Mouse (Mus musculus): ENCODE measurements around the gene Agbl5.

Gene Agbl5

GRCm38 (mm10) chr5:30950922-30951321 is 62.4 kb downstream of the Agbl5 start:
- no peak for DNase-seq (ENCODE audit: low spot score in 2 of 2)

GRCm38 (mm10) chr5:30951706-30952105 is 63.2 kb downstream of the Agbl5 start:
- DNase-seq (ENCODE audit: low spot score in 2 of 2), result no peak

GRCm38 (mm10) chr5:30952551-30952950 is 64.1 kb downstream of the Agbl5 start:
- no peak for DNase-seq (ENCODE audit: low spot score in 2 of 2)

- DNase-seq (ENCODE audit: low spot score in 2 of 2), result no peak
Observed at GRCm38 (mm10) chr5:30954065-30954464, 65.6 kb downstream of the Agbl5 start.

GRCm38 (mm10) chr5:30954556-30954955 is 66.1 kb downstream of the Agbl5 start:
- no peak for DNase-seq (ENCODE audit: low spot score in 2 of 2)

GRCm38 (mm10) chr5:30955751-30956150 is 67.3 kb downstream of the Agbl5 start:
- DNase-seq (ENCODE audit: low spot score in 2 of 2), result no peak
